Mouse (Mus musculus): ENCODE results near the gene Chst11. TPM values are rescaled to one million over a fixed set of nuclear protein-coding genes. Genes with fewer than 3 reads are reported as not detected.
A peak's percentile ranks its signal among the peaks of the same experiment; 100 is the strongest.

The Chst11 gene
- polyA plus RNA-seq, 1 experiment from 2014 or later = 4.4 TPM

- no peak overlapping the region for H3K4me2 ChIP-seq (ENCODE audit: low read depth, low read length)
- no peak overlapping the region for H3K9ac ChIP-seq (ENCODE audit: low read depth, low read length)
- DNase-seq (ENCODE audit: low spot score) (peak; percentile 59), ATAC-seq (ENCODE audit: low read depth) (peak; percentile 74)
- 40% methylated on average over 16 of the region's 16 CpGs for WGBS
- H3K36me3 ChIP-seq (ENCODE audit: control insufficient read depth, insufficient read depth, low read length) = no peaks in the 10 kb centered on the region
- no peak overlapping the region for H3K4me3 ChIP-seq (ENCODE audit: low read depth, low read length)
- peaks cover 16% of the 10 kb centered on the region for H3K4me1 ChIP-seq (ENCODE audit: control insufficient read depth, insufficient read depth, low read length)
- H3K9me3 ChIP-seq (ENCODE audit: control insufficient read depth, low read length) = no peaks in the 10 kb centered on the region
- peak overlapping the region; percentile 56 for H3K27ac ChIP-seq (replicated peaks; ENCODE audit: low read depth, low read length)
- H3K27me3 ChIP-seq (replicated peaks; ENCODE audit: control insufficient read depth, insufficient read depth, low read length) = no peaks in the 10 kb centered on the region
Observed at GRCm38 (mm10) chr10:83140258-83140936, 155.1 kb downstream of the Chst11 start.

- Histone ChIP-seq H3K9me3 (ENCODE audit: control insufficient read depth, low read length) (no peaks in the 10 kb centered on the region), H3K4me1 (ENCODE audit: control insufficient read depth, insufficient read depth, low read length) (peaks cover 14% of the 10 kb centered on the region; the same call in 1 of the 2 replicates), H3K4me2 (ENCODE audit: low read depth, low read length) (no peak overlapping the region), H3K9ac (ENCODE audit: low read depth, low read length) (no peak overlapping the region), H3K4me3 (ENCODE audit: low read depth, low read length) (no peak overlapping the region), H3K36me3 (ENCODE audit: control insufficient read depth, insufficient read depth, low read length) (no peaks in the 10 kb centered on the region), H3K27me3 (replicated peaks; ENCODE audit: control insufficient read depth, insufficient read depth, low read length) (no peaks in the 10 kb centered on the region), H3K27ac (replicated peaks; ENCODE audit: low read depth, low read length) (peak overlapping the region; percentile 16; the same call in 1 of the 2 replicates)
- 84% methylated on average over 5 of the region's 5 CpGs for WGBS
- DNase-seq (ENCODE audit: low spot score) (no peak), ATAC-seq (ENCODE audit: low read depth) (no peak)
Observed at GRCm38 (mm10) chr10:83141434-83141833, 156.1 kb downstream of the Chst11 start.

GRCm38 (mm10) chr10:83143049-83143448, 157.8 kb downstream of the Chst11 start:
- Histone ChIP-seq H3K9me3 (ENCODE audit: control insufficient read depth, low read length) (no peaks in the 10 kb centered on the region), H3K4me2 (ENCODE audit: low read depth, low read length) (no peak overlapping the region), H3K9ac (ENCODE audit: low read depth, low read length) (no peak overlapping the region), H3K4me1 (ENCODE audit: control insufficient read depth, insufficient read depth, low read length) (peaks cover 14% of the 10 kb centered on the region; the same call in 1 of the 2 replicates), H3K36me3 (ENCODE audit: control insufficient read depth, insufficient read depth, low read length) (no peaks in the 10 kb centered on the region), H3K27me3 (replicated peaks; ENCODE audit: control insufficient read depth, insufficient read depth, low read length) (no peaks in the 10 kb centered on the region), H3K27ac (replicated peaks; ENCODE audit: low read depth, low read length) (no peak overlapping the region), H3K4me3 (ENCODE audit: low read depth, low read length) (no peak overlapping the region)
- 85% methylated on average over 10 of the region's 10 CpGs for WGBS
- ATAC-seq (ENCODE audit: low read depth) = no peak
- no peak for DNase-seq (ENCODE audit: low spot score)

GRCm38 (mm10) chr10:83145836-83146235, 160.5 kb downstream of the Chst11 start:
- peak; percentile 60 for ATAC-seq (ENCODE audit: low read depth)
- H3K4me1 ChIP-seq (ENCODE audit: control insufficient read depth, insufficient read depth, low read length) = peaks cover 14% of the 10 kb centered on the region; the same call in 1 of the 2 replicates

GRCm38 (mm10) chr10:83149342-83150178, 164.3 kb downstream of the Chst11 start:
- DNase-seq (ENCODE audit: low spot score) (no peak), ATAC-seq (ENCODE audit: low read depth) (no peak)
- WGBS = 59% methylated on average over 12 of the region's 12 CpGs
- Histone ChIP-seq H3K9me3 (ENCODE audit: control insufficient read depth, low read length) (no peaks in the 10 kb centered on the region), H3K27me3 (replicated peaks; ENCODE audit: control insufficient read depth, insufficient read depth, low read length) (no peaks in the 10 kb centered on the region), H3K27ac (replicated peaks; ENCODE audit: low read depth, low read length) (no peak overlapping the region), H3K36me3 (ENCODE audit: control insufficient read depth, insufficient read depth, low read length) (no peaks in the 10 kb centered on the region), H3K4me3 (ENCODE audit: low read depth, low read length) (no peak overlapping the region), H3K4me1 (ENCODE audit: control insufficient read depth, insufficient read depth, low read length) (peaks cover 22% of the 10 kb centered on the region), H3K9ac (ENCODE audit: low read depth, low read length) (no peak overlapping the region), H3K4me2 (ENCODE audit: low read depth, low read length) (no peak overlapping the region)

More at GRCm38 (mm10) chr10:83145836-83146235, 160.5 kb downstream of the Chst11 start:
- no peak for DNase-seq (ENCODE audit: low spot score)
- no peaks in the 10 kb centered on the region for H3K27me3 ChIP-seq (replicated peaks; ENCODE audit: control insufficient read depth, insufficient read depth, low read length)
- H3K9ac ChIP-seq (ENCODE audit: low read depth, low read length) = no peak overlapping the region
- H3K36me3 ChIP-seq (ENCODE audit: control insufficient read depth, insufficient read depth, low read length) = no peaks in the 10 kb centered on the region
- H3K9me3 ChIP-seq (ENCODE audit: control insufficient read depth, low read length) = no peaks in the 10 kb centered on the region
- H3K4me3 ChIP-seq (ENCODE audit: low read depth, low read length) = no peak overlapping the region
- WGBS = 37% methylated on average over 14 of the region's 14 CpGs
- H3K4me2 ChIP-seq (ENCODE audit: low read depth, low read length) = no peak overlapping the region
- peak overlapping the region; percentile 49 for H3K27ac ChIP-seq (replicated peaks; ENCODE audit: low read depth, low read length)

GRCm38 (mm10) chr10:83150587-83150986, 165.3 kb downstream of the Chst11 start:
- ATAC-seq (ENCODE audit: low read depth) (peak; percentile 30; the same call in 1 of the 2 replicates), DNase-seq (ENCODE audit: low spot score) (peak; percentile 66)
- H3K27ac ChIP-seq (replicated peaks; ENCODE audit: low read depth, low read length) = no peak overlapping the region
- 79% methylated on average over 7 of the region's 7 CpGs for WGBS
- peaks cover 22% of the 10 kb centered on the region for H3K4me1 ChIP-seq (ENCODE audit: control insufficient read depth, insufficient read depth, low read length)
- H3K9ac ChIP-seq (ENCODE audit: low read depth, low read length) = no peak overlapping the region
- no peak overlapping the region for H3K4me3 ChIP-seq (ENCODE audit: low read depth, low read length)
- H3K36me3 ChIP-seq (ENCODE audit: control insufficient read depth, insufficient read depth, low read length) = no peaks in the 10 kb centered on the region
- no peaks in the 10 kb centered on the region for H3K9me3 ChIP-seq (ENCODE audit: control insufficient read depth, low read length)
- no peaks in the 10 kb centered on the region for H3K27me3 ChIP-seq (replicated peaks; ENCODE audit: control insufficient read depth, insufficient read depth, low read length)
- no peak overlapping the region for H3K4me2 ChIP-seq (ENCODE audit: low read depth, low read length)

GRCm38 (mm10) chr10:83151362-83151761, 166.1 kb downstream of the Chst11 start:
- ATAC-seq (ENCODE audit: low read depth) (no peak), DNase-seq (ENCODE audit: low spot score) (peak; percentile 81)
- H3K9me3 ChIP-seq (ENCODE audit: control insufficient read depth, low read length) = 0 out of 2 replicates have a peak, but pooled peaks cover 3% of the 10 kb centered on the region
- WGBS = 51% methylated on average over 6 of the region's 6 CpGs
- H3K36me3 ChIP-seq (ENCODE audit: control insufficient read depth, insufficient read depth, low read length) = no peaks in the 10 kb centered on the region
- H3K4me2 ChIP-seq (ENCODE audit: low read depth, low read length) = no peak overlapping the region
- no peaks in the 10 kb centered on the region for H3K27me3 ChIP-seq (replicated peaks; ENCODE audit: control insufficient read depth, insufficient read depth, low read length)
- H3K9ac ChIP-seq (ENCODE audit: low read depth, low read length) = no peak overlapping the region
- H3K27ac ChIP-seq (replicated peaks; ENCODE audit: low read depth, low read length) = no peak overlapping the region
- H3K4me3 ChIP-seq (ENCODE audit: low read depth, low read length) = no peak overlapping the region
- H3K4me1 ChIP-seq (ENCODE audit: control insufficient read depth, insufficient read depth, low read length) = peaks cover 19% of the 10 kb centered on the region

- Histone ChIP-seq H3K36me3 (ENCODE audit: control insufficient read depth, insufficient read depth, low read length) (no peaks in the 10 kb centered on the region), H3K4me1 (ENCODE audit: control insufficient read depth, insufficient read depth, low read length) (peaks cover 19% of the 10 kb centered on the region), H3K4me3 (ENCODE audit: low read depth, low read length) (no peak overlapping the region), H3K27ac (replicated peaks; ENCODE audit: low read depth, low read length) (no peak overlapping the region), H3K9me3 (ENCODE audit: control insufficient read depth, low read length) (0 out of 2 replicates have a peak, but pooled peaks cover 4% of the 10 kb centered on the region), H3K9ac (ENCODE audit: low read depth, low read length) (no peak overlapping the region), H3K4me2 (ENCODE audit: low read depth, low read length) (no peak overlapping the region), H3K27me3 (replicated peaks; ENCODE audit: control insufficient read depth, insufficient read depth, low read length) (no peaks in the 10 kb centered on the region)
- WGBS = 54% methylated on average over 16 of the region's 16 CpGs
- ATAC-seq (ENCODE audit: low read depth) = no peak
- DNase-seq (ENCODE audit: low spot score) = no peak
Observed at GRCm38 (mm10) chr10:83151896-83152685, 166.8 kb downstream of the Chst11 start.
